Mouse (Mus musculus) heart, embryonic 12.5 days (tissue): ENCODE results near the gene Grasp. TPM values are rescaled to one million over a fixed set of nuclear protein-coding genes. Genes with fewer than 3 reads are reported as not detected.
A peak's percentile ranks its signal among the peaks of the same experiment; 100 is the strongest.

Experiments
- ATAC-seq: fragments of 200-750 bp; cut with Nextera tagmentation; 2 replicates; pipeline ENCODE4 v1.8.0; 2017; ENCODE audit warnings: moderate TSS enrichment, moderate library complexity; ENCODE audit not compliant: insufficient number of reproducible peaks, low FRiP score
- H3K27ac ChIP-seq: fragments of 300-500 bp; sonication (generic); 2 replicates; pipeline ENCODE4 v1.5.1; 2016; ENCODE audit warnings: mild to moderate bottlenecking, moderate library complexity; ENCODE audit not compliant: poor library complexity, severe bottlenecking
- H3K27me3 ChIP-seq: fragments of 300-500 bp; sonication (generic); replicated peaks from 2 replicates; pipeline ENCODE4 v1.6.1; 2016; ENCODE audit warnings: mild to moderate bottlenecking, moderate library complexity
- H3K36me3 ChIP-seq: fragments of 300-500 bp; sonication (generic); 2 replicates; pipeline ENCODE4 v1.6.1; 2016; ENCODE audit warnings: mild to moderate bottlenecking, moderate library complexity
- H3K4me1 ChIP-seq: fragments of 300-500 bp; sonication (generic); replicated peaks from 2 replicates; pipeline ENCODE4 v1.6.1; 2016; ENCODE audit warnings: mild to moderate bottlenecking
- H3K4me2 ChIP-seq: fragments of 300-500 bp; sonication (generic); 2 replicates; pipeline ENCODE4 v1.6.1; 2016; ENCODE audit warnings: mild to moderate bottlenecking, moderate library complexity
- H3K4me3 ChIP-seq: fragments of 300-500 bp; sonication (generic); 2 replicates; pipeline ENCODE4 v1.5.1; 2016; ENCODE audit warnings: mild to moderate bottlenecking
- H3K9ac ChIP-seq: fragments of 300-500 bp; sonication (generic); 2 replicates; pipeline ENCODE4 v1.6.1; 2016; ENCODE audit warnings: mild to moderate bottlenecking, moderate library complexity
- H3K9me3 ChIP-seq: fragments of 300-500 bp; sonication (generic); replicated peaks from 2 replicates; pipeline ENCODE4 v1.6.1; 2016; ENCODE audit warnings: mild to moderate bottlenecking, moderate library complexity
- WGBS: fragments of 180-500 bp; shearing (Covaris S2); methylation state at CpG from one replicate; pipeline ENCODE4 v1.1.7; 2016; 5-methylcytosine and 5-hydroxymethylcytosine counted together
- polyA plus RNA-seq: library from polyadenylated mRNA; unstranded; fragments of >200 nt; fragmentation: Nextera tagmentation; extraction: Ambion mirVana; gene quantifications from 2 replicates; pipeline ENCODE4 v1.2.1, GENCODE M21; 2016

Gene Grasp
- polyA plus RNA-seq, 1 experiment from 2014 or later = 6.6 TPM

DNA sequence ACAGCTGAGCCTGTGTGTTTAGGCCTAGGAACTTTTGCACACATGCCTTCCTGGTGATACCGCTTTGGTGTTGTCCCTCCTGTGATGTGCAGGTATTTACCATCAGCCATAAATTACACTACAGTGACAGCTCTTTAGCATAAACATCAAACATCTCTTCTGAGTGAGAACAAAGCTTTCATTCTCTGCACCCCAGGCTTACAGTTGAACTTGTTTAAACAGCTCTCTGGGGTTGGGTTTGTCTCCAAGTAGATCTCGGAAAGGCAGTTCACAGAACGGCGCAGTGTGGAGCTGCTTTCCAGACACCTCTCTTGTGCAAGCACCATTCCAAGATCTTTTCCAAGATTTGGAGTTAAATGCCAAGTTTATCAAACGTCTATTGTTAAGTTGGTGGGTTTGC is 41.3 kb upstream of the Grasp start:
- peaks cover 8% of the 10 kb centered on the region for H3K36me3 ChIP-seq
- no peaks in the 10 kb centered on the region for H3K9me3 ChIP-seq
- no peak overlapping the region for H3K4me3 ChIP-seq
- peaks cover 50% of the 10 kb centered on the region for H3K4me1 ChIP-seq
- no peak overlapping the region for H3K4me2 ChIP-seq
- WGBS = 60% methylated on average over 5 of the region's 5 CpGs
- H3K9ac ChIP-seq = no peak overlapping the region
- H3K27ac ChIP-seq = no peak overlapping the region
- no peaks in the 10 kb centered on the region for H3K27me3 ChIP-seq
- ATAC-seq = no peak

DNA sequence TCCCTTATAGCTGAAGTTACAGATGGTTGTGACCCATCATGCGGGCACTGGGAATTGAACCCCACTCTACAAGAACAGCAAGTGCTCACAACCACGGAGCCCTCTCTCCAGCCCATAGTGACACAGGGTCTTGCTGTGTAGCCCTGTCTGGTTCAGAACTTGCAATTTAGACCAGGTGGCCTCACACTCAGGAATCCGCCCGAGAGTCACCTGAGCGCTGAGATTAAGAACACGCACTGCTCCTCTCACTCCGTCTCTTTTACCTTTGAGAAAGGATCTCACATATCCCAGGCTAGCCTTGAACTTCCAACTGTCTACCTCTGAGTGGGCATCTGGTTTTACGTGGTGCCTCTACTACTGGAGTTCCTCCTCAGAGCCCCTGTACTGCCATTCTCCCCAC is 39.7 kb upstream of the Grasp start:
- Histone ChIP-seq H3K9me3 (no peaks in the 10 kb centered on the region), H3K36me3 (peaks cover 8% of the 10 kb centered on the region), H3K27me3 (no peaks in the 10 kb centered on the region), H3K4me2 (no peak overlapping the region), H3K9ac (no peak overlapping the region), H3K4me3 (no peak overlapping the region), H3K4me1 (peaks cover 42% of the 10 kb centered on the region), H3K27ac (no peak overlapping the region)
- WGBS = 95% methylated on average over 8 of the region's 8 CpGs
- ATAC-seq = no peak; the same call in 1 of the 2 replicates

- H3K27ac ChIP-seq = no peak overlapping the region
- H3K4me2 ChIP-seq = no peak overlapping the region
- ATAC-seq = no peak
- peaks cover 42% of the 10 kb centered on the region for H3K4me1 ChIP-seq
- H3K36me3 ChIP-seq = peaks cover 8% of the 10 kb centered on the region
- WGBS = 92% methylated on average over 3 of the region's 3 CpGs
- H3K9ac ChIP-seq = no peak overlapping the region
- no peaks in the 10 kb centered on the region for H3K9me3 ChIP-seq
- no peak overlapping the region for H3K4me3 ChIP-seq
- H3K27me3 ChIP-seq = no peaks in the 10 kb centered on the region
These were observed 38.4 kb upstream of the Grasp start for GRCm38 (mm10) chr15:101185549-101185948.

DNA sequence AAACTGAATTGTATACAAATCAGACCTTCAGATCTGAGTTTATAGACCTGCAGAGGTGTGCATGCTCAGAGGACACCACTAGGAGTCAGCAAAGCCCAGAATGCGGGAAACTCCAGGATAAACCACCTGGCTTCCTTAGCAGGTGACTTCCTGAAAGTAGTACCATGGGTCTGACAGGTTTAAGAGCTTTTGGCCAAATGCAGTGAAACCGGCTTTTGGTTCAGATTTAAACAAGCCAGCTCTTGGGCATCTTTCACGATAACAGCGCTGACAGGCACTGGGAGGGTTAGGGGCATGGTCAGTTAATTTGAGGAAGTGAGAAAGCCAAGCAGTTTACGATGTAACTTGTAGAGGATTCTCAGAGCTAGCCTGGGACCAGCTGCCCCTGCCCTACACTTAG is 36.1 kb upstream of the Grasp start:
- H3K9me3 ChIP-seq = no peaks in the 10 kb centered on the region
- no peaks in the 10 kb centered on the region for H3K27me3 ChIP-seq
- no peak overlapping the region for H3K9ac ChIP-seq
- no peak overlapping the region for H3K27ac ChIP-seq
- WGBS = 78% methylated on average over 5 of the region's 5 CpGs
- H3K4me2 ChIP-seq = no peak overlapping the region
- ATAC-seq = no peak
- peaks cover 47% of the 10 kb centered on the region for H3K4me1 ChIP-seq
- H3K4me3 ChIP-seq = no peak overlapping the region
- H3K36me3 ChIP-seq = peaks cover 8% of the 10 kb centered on the region

- H3K36me3 ChIP-seq = peaks cover 21% of the 10 kb centered on the region
- no peaks in the 10 kb centered on the region for H3K9me3 ChIP-seq
- no peak overlapping the region for H3K4me3 ChIP-seq
- H3K4me1 ChIP-seq = peaks cover 62% of the 10 kb centered on the region
- H3K9ac ChIP-seq = no peak overlapping the region
- 70% methylated on average over 10 of the region's 10 CpGs for WGBS
- no peaks in the 10 kb centered on the region for H3K27me3 ChIP-seq
- 0 out of 2 replicates have a peak overlapping the region, but pooled peaks have one; percentile 6 for H3K27ac ChIP-seq
- no peak overlapping the region for H3K4me2 ChIP-seq
- no peak for ATAC-seq
These were observed 33.8 kb upstream of the Grasp start for GRCm38 (mm10) chr15:101189981-101190761.

DNA sequence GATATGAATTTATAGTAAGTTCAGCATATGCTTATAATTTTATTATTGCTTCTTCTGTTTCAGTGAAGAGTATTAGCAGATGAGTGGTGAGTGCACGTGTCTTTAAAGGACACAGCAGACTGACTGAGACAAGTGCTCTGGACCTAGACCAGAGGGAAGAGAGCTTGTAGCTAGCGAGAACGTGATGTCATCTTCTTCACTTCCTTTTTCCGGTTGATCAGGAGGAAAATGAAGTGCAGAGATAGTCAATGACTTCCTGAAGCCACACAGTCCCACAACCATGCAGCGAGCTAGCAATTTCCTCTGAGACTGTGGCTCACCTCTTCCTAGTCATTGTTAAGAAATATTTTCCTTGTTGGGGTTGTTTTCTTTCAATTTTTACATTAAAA is 33.2 kb upstream of the Grasp start:
- peaks cover 24% of the 10 kb centered on the region for H3K36me3 ChIP-seq
- no peak overlapping the region for H3K4me3 ChIP-seq
- 0 out of 2 replicates have a peak, but pooled peaks have one; percentile 39 for ATAC-seq
- H3K9me3 ChIP-seq = no peaks in the 10 kb centered on the region
- no peak overlapping the region for H3K9ac ChIP-seq
- no peak overlapping the region for H3K4me2 ChIP-seq
- peaks cover 65% of the 10 kb centered on the region for H3K4me1 ChIP-seq
- WGBS = 37% methylated on average over 5 of the region's 5 CpGs
- peak overlapping the region; percentile 83 for H3K27ac ChIP-seq
- no peaks in the 10 kb centered on the region for H3K27me3 ChIP-seq

DNA sequence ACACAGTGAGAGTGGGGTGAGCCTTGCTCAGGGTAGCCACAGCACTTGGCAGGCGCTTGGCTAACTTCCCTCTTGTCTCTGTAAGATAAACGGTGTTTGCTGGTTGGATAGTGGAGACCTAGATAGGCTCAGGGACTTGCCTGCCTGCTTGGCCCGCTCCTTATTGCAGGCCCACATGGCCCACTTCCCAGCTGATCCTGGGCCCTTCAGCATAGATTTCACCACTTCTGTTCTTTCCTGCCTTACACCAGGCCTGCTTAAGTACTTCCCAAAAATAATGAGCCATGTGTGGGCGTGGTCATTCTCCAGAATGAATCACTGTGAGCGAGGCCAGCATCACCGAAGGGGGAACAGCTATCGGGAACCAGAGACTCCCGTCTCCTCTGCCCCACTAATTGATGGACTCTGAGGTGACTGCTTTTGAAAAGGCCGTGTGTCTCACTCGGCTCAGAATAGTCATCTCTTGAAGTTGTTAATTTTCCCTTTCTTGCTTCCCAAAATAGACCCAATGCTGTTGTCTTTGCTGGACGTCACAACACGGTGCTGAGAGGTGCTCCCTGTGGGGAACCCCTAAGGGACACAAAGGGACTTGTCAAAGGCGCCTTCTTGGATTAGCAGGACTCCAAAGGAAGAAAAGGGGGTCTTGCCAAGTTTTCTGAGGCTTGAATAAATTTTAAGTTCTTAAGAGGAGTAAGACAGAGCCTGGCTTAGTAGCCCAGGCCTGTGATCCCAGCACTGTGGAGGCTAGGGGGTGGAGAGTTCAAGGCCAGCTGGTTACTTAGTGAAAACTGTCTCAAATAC is 32.3 kb upstream of the Grasp start:
- H3K9ac ChIP-seq = peak overlapping the region; percentile 28; the same call in 1 of the 2 replicates
- peaks cover 65% of the 10 kb centered on the region for H3K4me1 ChIP-seq
- peak; percentile 41 for ATAC-seq
- H3K4me2 ChIP-seq = peak overlapping the region; percentile 28
- H3K36me3 ChIP-seq = peaks cover 29% of the 10 kb centered on the region
- H3K27ac ChIP-seq = peak overlapping the region; percentile 83
- no peaks in the 10 kb centered on the region for H3K9me3 ChIP-seq
- WGBS = 14% methylated on average over 13 of the region's 13 CpGs
- H3K27me3 ChIP-seq = no peaks in the 10 kb centered on the region
- H3K4me3 ChIP-seq = no peak overlapping the region

GRCm38 (mm10) chr15:101192260-101192640 is 31.7 kb upstream of the Grasp start:
- H3K4me1 ChIP-seq = peaks cover 65% of the 10 kb centered on the region
- peak overlapping the region; percentile 28; the same call in 1 of the 2 replicates for H3K9ac ChIP-seq
- ATAC-seq = no peak

GRCm38 (mm10) chr15:101192651-101193050 is 31.3 kb upstream of the Grasp start:
- Histone ChIP-seq H3K9me3 (no peaks in the 10 kb centered on the region), H3K4me3 (no peak overlapping the region), H3K27me3 (no peaks in the 10 kb centered on the region), H3K36me3 (peaks cover 31% of the 10 kb centered on the region), H3K4me1 (peaks cover 65% of the 10 kb centered on the region), H3K4me2 (no peak overlapping the region), H3K27ac (peak overlapping the region; percentile 83; the same call in 1 of the 2 replicates), H3K9ac (no peak overlapping the region)
- WGBS = 61% methylated on average over 7 of the region's 7 CpGs
- ATAC-seq = no peak

More at GRCm38 (mm10) chr15:101192260-101192640, 31.7 kb upstream of the Grasp start:
- WGBS = 43% methylated on average over 7 of the region's 7 CpGs
- H3K36me3 ChIP-seq = peaks cover 29% of the 10 kb centered on the region
- no peak overlapping the region for H3K4me3 ChIP-seq
- H3K9me3 ChIP-seq = no peaks in the 10 kb centered on the region
- H3K27ac ChIP-seq = peak overlapping the region; percentile 83
- no peaks in the 10 kb centered on the region for H3K27me3 ChIP-seq
- H3K4me2 ChIP-seq = no peak overlapping the region

DNA sequence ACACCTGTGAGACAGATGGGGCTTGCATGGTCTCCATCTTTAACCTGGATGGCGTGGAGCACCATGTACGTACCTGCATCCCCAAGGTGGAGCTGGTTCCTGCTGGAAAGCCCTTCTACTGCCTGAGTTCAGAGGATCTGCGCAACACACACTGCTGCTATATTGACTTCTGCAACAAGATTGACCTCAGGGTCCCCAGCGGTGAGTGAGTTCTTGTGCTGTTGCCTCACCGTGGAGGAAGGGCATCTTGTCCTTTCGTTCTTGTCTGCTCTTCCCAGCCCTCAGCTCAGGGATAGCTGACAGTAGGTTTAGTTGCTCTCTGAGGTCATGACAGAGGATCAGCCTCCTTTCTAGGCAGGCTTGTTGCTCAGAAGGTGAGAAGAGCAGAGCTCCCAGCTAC is 30.0 kb upstream of the Grasp start:
- no peak overlapping the region for H3K4me3 ChIP-seq
- peaks cover 61% of the 10 kb centered on the region for H3K4me1 ChIP-seq
- peaks cover 37% of the 10 kb centered on the region for H3K36me3 ChIP-seq
- H3K4me2 ChIP-seq = no peak overlapping the region
- H3K9ac ChIP-seq = no peak overlapping the region
- no peaks in the 10 kb centered on the region for H3K27me3 ChIP-seq
- 88% methylated on average over 6 of the region's 6 CpGs for WGBS
- no peak for ATAC-seq
- H3K9me3 ChIP-seq = no peaks in the 10 kb centered on the region
- no peak overlapping the region for H3K27ac ChIP-seq
